Mouse (Mus musculus) neural tube, embryonic 11.5 days (tissue): ENCODE measurements around the gene Ttll5. TPM values are rescaled to one million over a fixed set of nuclear protein-coding genes. Genes with fewer than 3 reads are reported as not detected.

Source experiments
- ATAC-seq: fragments of 200-750 bp; cut with Nextera tagmentation; 2 replicates; pipeline ENCODE4 v1.8.0; 2017; ENCODE audit warnings: moderate number of reproducible peaks, mild to moderate bottlenecking, moderate TSS enrichment, moderate library complexity; ENCODE audit not compliant: insufficient read depth, low FRiP score, low TSS enrichment
- DNase-seq: peaks from one replicate; pipeline ENCODE4 v3.0.0-alpha.2; 2015; ENCODE audit warnings: low spot score
- H3K27ac ChIP-seq: fragments of 300-500 bp; sonication (generic); 2 replicates; pipeline ENCODE4 v1.5.1; 2014; ENCODE audit warnings: low read depth, mild to moderate bottlenecking, low read length
- H3K27me3 ChIP-seq: fragments of 300-500 bp; sonication (generic); 2 replicates; pipeline ENCODE4 v1.6.1; 2014; ENCODE audit warnings: mild to moderate bottlenecking, low read length, mixed read lengths; ENCODE audit not compliant: control insufficient read depth, insufficient read depth
- H3K36me3 ChIP-seq: fragments of 300-500 bp; sonication (generic); 2 replicates; pipeline ENCODE4 v1.6.1; 2014; ENCODE audit warnings: mild to moderate bottlenecking, low read length, moderate library complexity, mixed read lengths; ENCODE audit not compliant: control insufficient read depth, insufficient read depth
- H3K4me1 ChIP-seq: fragments of 300-500 bp; sonication (generic); 2 replicates; pipeline ENCODE4 v1.6.1; 2014; ENCODE audit warnings: low read length, mixed read lengths; ENCODE audit not compliant: control insufficient read depth, insufficient read depth
- H3K4me2 ChIP-seq: fragments of 300-500 bp; sonication (generic); 2 replicates; pipeline ENCODE4 v1.6.1; 2014; ENCODE audit warnings: low read depth, mild to moderate bottlenecking, moderate library complexity
- H3K4me3 ChIP-seq: fragments of 300-500 bp; sonication (generic); 2 replicates; pipeline ENCODE4 v1.5.1; 2014; ENCODE audit warnings: low read depth, low read length
- H3K9ac ChIP-seq: fragments of 300-500 bp; sonication (generic); 2 replicates; pipeline ENCODE4 v1.6.1; 2014; ENCODE audit warnings: mild to moderate bottlenecking, low read length
- H3K9me3 ChIP-seq: fragments of 300-500 bp; sonication (generic); 2 replicates; pipeline ENCODE4 v1.6.1; 2016; ENCODE audit warnings: low read length; ENCODE audit not compliant: control insufficient read depth
- WGBS: fragments of 180-500 bp; shearing (Covaris S2); extraction: QIAGEN DNeasy Blood & Tissue Kit; methylation state at CpG from one replicate; pipeline ENCODE4 v1.1.7; 2014; 5-methylcytosine and 5-hydroxymethylcytosine counted together
- polyA plus RNA-seq: library from polyadenylated mRNA; unstranded; fragments of >200 nt; fragmentation: Nextera tagmentation; extraction: Ambion mirVana; gene quantifications from 2 replicates; pipeline ENCODE4 v1.2.1, GENCODE M21; 2014

Gene Ttll5
- polyA plus RNA-seq, 1 experiment from 2014 or later, result 14.2 TPM

- H3K36me3 ChIP-seq, result no peaks in the 10 kb centered on the region; the same call in 1 of the 2 replicates
- no peak overlapping the region for H3K9ac ChIP-seq
- DNase-seq (no peak), ATAC-seq (no peak)
- no peak overlapping the region for H3K27ac ChIP-seq
- no peak overlapping the region for H3K4me2 ChIP-seq
- peaks cover 4% of the 10 kb centered on the region; the same call in 1 of the 2 replicates for H3K4me1 ChIP-seq
- no peak overlapping the region for H3K4me3 ChIP-seq
- WGBS, result 67% methylated on average over 7 of the region's 7 CpGs
- no peaks in the 10 kb centered on the region for H3K27me3 ChIP-seq
- no peaks in the 10 kb centered on the region for H3K9me3 ChIP-seq
Observed at GRCm38 (mm10) chr12:86088042-86088441, 263.6 kb downstream of the Ttll5 start.

DNA sequence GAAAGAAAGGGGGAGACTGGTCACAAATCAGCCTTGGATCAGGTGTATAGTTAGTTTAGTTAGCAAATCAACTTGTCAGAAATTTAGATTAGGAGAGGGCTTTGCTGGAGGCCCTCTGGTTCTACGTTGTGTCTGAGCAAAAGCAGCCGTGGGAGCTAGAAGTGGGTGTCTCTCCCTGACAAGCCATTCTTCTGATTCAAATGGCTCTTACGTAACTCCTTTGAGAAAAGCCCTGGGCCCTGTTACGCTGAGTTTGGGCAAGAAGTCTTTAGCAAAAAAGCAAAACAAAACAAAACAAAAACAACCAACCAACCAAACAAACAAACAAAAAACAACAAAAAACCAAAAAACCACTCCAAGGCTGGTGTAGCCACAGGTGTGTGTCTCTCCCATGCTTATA is 266.3 kb downstream of the Ttll5 start:
- ATAC-seq (no peak), DNase-seq (no peak)
- Histone ChIP-seq H3K9me3 (no peaks in the 10 kb centered on the region), H3K9ac (no peak overlapping the region), H3K4me1 (0 out of 2 replicates have a peak, but pooled peaks cover 3% of the 10 kb centered on the region), H3K4me2 (no peak overlapping the region), H3K36me3 (no peaks in the 10 kb centered on the region; the same call in 1 of the 2 replicates), H3K4me3 (no peak overlapping the region), H3K27ac (no peak overlapping the region), H3K27me3 (no peaks in the 10 kb centered on the region)
- 76% methylated on average over 4 of the region's 4 CpGs for WGBS

DNA sequence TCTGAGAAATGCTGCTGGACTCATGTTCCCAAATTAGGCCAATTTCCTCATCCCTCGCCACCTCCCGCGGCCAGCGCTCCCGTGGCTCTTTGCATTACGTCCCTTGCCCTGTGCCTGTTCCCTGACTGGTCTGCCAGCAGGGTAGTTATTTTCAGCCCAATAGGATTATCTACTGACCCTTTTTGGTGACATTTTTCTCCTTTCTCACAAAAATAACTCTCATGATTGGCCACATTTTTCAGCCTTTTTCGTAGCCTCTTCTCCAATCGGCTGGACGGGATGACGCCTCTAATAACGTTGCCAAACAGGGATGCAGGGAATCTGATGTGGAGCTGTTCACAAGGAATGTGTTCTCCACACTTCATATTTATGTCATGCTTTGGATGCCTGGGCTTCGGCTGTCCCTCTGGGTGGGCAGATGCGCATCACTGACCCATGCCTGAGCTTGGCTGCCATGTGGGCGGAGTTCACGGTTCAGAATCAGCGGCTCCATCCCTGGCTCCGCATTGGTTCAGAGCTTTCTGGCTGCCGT is 267.2 kb downstream of the Ttll5 start:
- Histone ChIP-seq H3K27ac (no peak overlapping the region), H3K4me3 (no peak overlapping the region), H3K4me1 (0 out of 2 replicates have a peak, but pooled peaks cover 3% of the 10 kb centered on the region), H3K36me3 (no peaks in the 10 kb centered on the region), H3K9me3 (no peaks in the 10 kb centered on the region), H3K4me2 (no peak overlapping the region), H3K27me3 (no peaks in the 10 kb centered on the region), H3K9ac (no peak overlapping the region)
- DNase-seq (no peak), ATAC-seq (no peak)
- 52% methylated on average over 18 of the region's 18 CpGs for WGBS

- Histone ChIP-seq H3K4me3 (no peak overlapping the region), H3K36me3 (no peaks in the 10 kb centered on the region), H3K4me2 (no peak overlapping the region), H3K9ac (no peak overlapping the region), H3K27me3 (no peaks in the 10 kb centered on the region), H3K27ac (no peak overlapping the region), H3K4me1 (0 out of 2 replicates have a peak, but pooled peaks cover 3% of the 10 kb centered on the region), H3K9me3 (no peaks in the 10 kb centered on the region)
- 91% methylated on average over 4 of the region's 4 CpGs for WGBS
- no peak for DNase-seq
- ATAC-seq, result no peak
Observed at GRCm38 (mm10) chr12:86094075-86094474, 269.6 kb downstream of the Ttll5 start.

GRCm38 (mm10) chr12:86095806-86096205 is 271.3 kb downstream of the Ttll5 start:
- no peaks in the 10 kb centered on the region for H3K9me3 ChIP-seq
- WGBS, result 92% methylated on average over 4 of the region's 4 CpGs
- no peak overlapping the region for H3K9ac ChIP-seq
- no peak overlapping the region for H3K4me3 ChIP-seq
- ATAC-seq (no peak), DNase-seq (no peak)
- H3K27me3 ChIP-seq, result no peaks in the 10 kb centered on the region
- H3K36me3 ChIP-seq, result no peaks in the 10 kb centered on the region
- 0 out of 2 replicates have a peak, but pooled peaks cover 3% of the 10 kb centered on the region for H3K4me1 ChIP-seq
- no peak overlapping the region for H3K27ac ChIP-seq
- H3K4me2 ChIP-seq, result no peak overlapping the region

DNA sequence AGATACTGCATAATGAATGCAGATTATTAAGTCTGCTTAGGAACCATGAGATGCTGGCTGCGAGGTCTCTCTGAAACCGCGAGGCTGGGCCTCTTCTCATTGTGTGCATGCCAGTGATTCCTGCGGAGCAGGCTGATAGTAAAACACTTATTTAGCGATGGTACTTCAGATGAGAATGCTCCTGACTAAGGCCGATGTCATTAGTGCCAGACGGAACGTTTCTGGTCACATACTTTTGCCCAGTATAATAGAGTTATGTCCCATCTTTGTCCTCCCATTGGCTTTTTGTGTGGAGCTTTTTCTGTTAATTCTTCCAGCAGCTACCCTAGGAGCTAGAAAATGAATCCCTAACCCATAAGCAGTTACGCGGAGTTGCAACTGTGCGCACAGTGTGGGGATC is 273.3 kb downstream of the Ttll5 start:
- DNase-seq (no peak), ATAC-seq (no peak)
- 74% methylated on average over 11 of the region's 11 CpGs for whole genome bisulfite sequencing
- Histone ChIP-seq H3K4me3 (no peak overlapping the region), H3K27ac (no peak overlapping the region), H3K4me2 (no peak overlapping the region), H3K36me3 (no peaks in the 10 kb centered on the region), H3K27me3 (no peaks in the 10 kb centered on the region), H3K4me1 (no peaks in the 10 kb centered on the region), H3K9ac (no peak overlapping the region), H3K9me3 (no peaks in the 10 kb centered on the region)

- WGBS, result 84% methylated on average over 3 of the region's 3 CpGs
- peaks cover 3% of the 10 kb centered on the region; the same call in 1 of the 2 replicates for H3K4me1 ChIP-seq
- H3K27ac ChIP-seq, result no peak overlapping the region
- ATAC-seq (no peak), DNase-seq (no peak)
- H3K4me3 ChIP-seq, result no peak overlapping the region
- H3K9ac ChIP-seq, result no peak overlapping the region
- no peak overlapping the region for H3K4me2 ChIP-seq
- no peaks in the 10 kb centered on the region for H3K36me3 ChIP-seq
- no peaks in the 10 kb centered on the region for H3K27me3 ChIP-seq
- no peaks in the 10 kb centered on the region for H3K9me3 ChIP-seq
Observed at GRCm38 (mm10) chr12:86100711-86101110, 276.3 kb downstream of the Ttll5 start.

DNA sequence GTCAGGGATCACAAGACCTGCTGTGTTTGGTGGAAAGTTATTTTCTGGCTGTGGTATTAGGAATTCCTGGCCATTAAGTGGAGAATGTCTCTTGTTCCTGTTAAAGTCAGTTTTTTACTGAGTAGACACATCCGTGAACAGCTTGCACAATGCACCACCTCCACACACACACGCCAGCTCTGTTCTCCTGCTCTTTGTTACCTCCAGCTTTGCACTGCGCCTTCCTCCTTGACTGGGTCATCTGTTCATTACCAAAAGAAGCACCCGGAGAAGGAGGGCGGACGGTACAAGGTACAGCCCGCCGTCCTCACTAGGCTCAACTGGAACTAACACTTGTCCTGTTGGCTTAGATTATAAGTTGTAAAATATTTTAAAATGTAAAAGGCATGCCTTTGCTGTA is 278.2 kb downstream of the Ttll5 start:
- Histone ChIP-seq H3K4me1 (peaks cover 3% of the 10 kb centered on the region; the same call in 1 of the 2 replicates), H3K9me3 (no peaks in the 10 kb centered on the region), H3K4me3 (no peak overlapping the region), H3K4me2 (no peak overlapping the region), H3K27me3 (no peaks in the 10 kb centered on the region), H3K36me3 (no peaks in the 10 kb centered on the region), H3K27ac (no peak overlapping the region), H3K9ac (no peak overlapping the region)
- DNase-seq (no peak), ATAC-seq (no peak)
- WGBS, result 86% methylated on average over 8 of the region's 8 CpGs

DNA sequence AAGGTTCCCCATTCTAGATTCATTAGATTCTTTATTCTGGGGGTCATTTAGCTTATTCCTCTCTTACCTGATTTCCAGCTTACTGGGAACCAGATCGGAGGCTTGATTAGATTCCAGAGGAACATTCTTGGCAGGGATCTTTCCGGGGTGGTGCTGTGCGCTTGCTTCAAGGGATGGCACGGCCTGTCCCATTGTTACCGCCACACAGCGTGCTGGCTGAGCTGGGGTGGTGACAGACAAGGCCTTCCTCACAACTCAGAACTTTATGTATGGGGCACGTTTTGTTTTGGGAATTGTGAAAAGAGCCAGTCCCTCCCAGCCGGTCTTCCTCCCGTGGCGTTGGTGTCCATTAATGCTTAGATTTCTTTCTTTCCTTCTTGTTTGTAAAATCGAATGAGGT is 278.9 kb downstream of the Ttll5 start:
- Histone ChIP-seq H3K27me3 (no peaks in the 10 kb centered on the region), H3K4me3 (no peak overlapping the region), H3K9ac (no peak overlapping the region), H3K4me2 (no peak overlapping the region), H3K27ac (no peak overlapping the region), H3K4me1 (peaks cover 3% of the 10 kb centered on the region; the same call in 1 of the 2 replicates), H3K36me3 (no peaks in the 10 kb centered on the region), H3K9me3 (no peaks in the 10 kb centered on the region)
- WGBS, result 61% methylated on average over 11 of the region's 11 CpGs
- no peak for ATAC-seq
- DNase-seq, result no peak
